Comparison of ENCODE assay signal across 17 mouse cellular contexts in genomic region chr14:105576266-105576665, GRCm38 (mm10).
"Had no signal": no experiment of that assay in that cellular context is flagged by ENCODE, and none has a peak within 500 bp of the region (broad histone marks: within the 10 kb centered on the region; RNA-seq: fewer than 3 reads in every experiment).

No protein-coding gene starts in this region.

- H3K27me3 ChIP-seq: kidney, embryonic 15.5 days; liver, embryonic 12.5 days; liver, embryonic 15.5 days had no signal

- H3K4me3 ChIP-seq: kidney, embryonic 15.5 days; limb, embryonic 13.5 days; liver, embryonic 12.5 days; liver, embryonic 15.5 days; lung, embryonic 15.5 days; midbrain, embryonic 10.5 days had no signal

- ATAC-seq: intestine, postnatal 0 days; liver, embryonic 12.5 days had no signal

- H3K36me3 ChIP-seq: kidney, embryonic 15.5 days; limb, embryonic 13.5 days; liver, embryonic 12.5 days; liver, embryonic 15.5 days; lung, embryonic 15.5 days; midbrain, embryonic 10.5 days had no signal

- H3K27ac ChIP-seq: kidney, embryonic 15.5 days; limb, embryonic 13.5 days; liver, embryonic 12.5 days; liver, embryonic 15.5 days; lung, embryonic 15.5 days; macrophage; midbrain, embryonic 10.5 days had no signal

- H3K9me3 ChIP-seq: kidney, embryonic 15.5 days; limb, embryonic 13.5 days; liver, embryonic 12.5 days; liver, embryonic 15.5 days; lung, embryonic 15.5 days; midbrain, embryonic 10.5 days had no signal

- H3K4me1 ChIP-seq: liver, embryonic 12.5 days; liver, embryonic 15.5 days; lung, embryonic 15.5 days had no signal

- DNase-seq: kidney, adult 8-10 months; kidney, postnatal 10 days; kidney, postnatal 4 days; liver; lung, adult 18-20 months; lung, postnatal 10 days; midbrain, embryonic 14.5 days; thymus, adult 18-20 months; thymus, postnatal 36 days had no signal
